Mouse (Mus musculus) left cerebral cortex, adult 11 months (tissue): ENCODE results near the gene Ifi44.
A peak's percentile ranks its signal among the peaks of the same experiment; 100 is the strongest.

Source experiments
- DNase-seq: peaks from one replicate; pipeline ENCODE4 v3.0.0; 2022; ENCODE audit warnings: low spot score

Ifi44 gene

GRCm38 (mm10) chr3:151749737-151750136 lies at the start of gene Ifi44:
TSS of gene Ifi44 (minus strand) at chr3:151749960.
- no peak for DNase-seq

DNA sequence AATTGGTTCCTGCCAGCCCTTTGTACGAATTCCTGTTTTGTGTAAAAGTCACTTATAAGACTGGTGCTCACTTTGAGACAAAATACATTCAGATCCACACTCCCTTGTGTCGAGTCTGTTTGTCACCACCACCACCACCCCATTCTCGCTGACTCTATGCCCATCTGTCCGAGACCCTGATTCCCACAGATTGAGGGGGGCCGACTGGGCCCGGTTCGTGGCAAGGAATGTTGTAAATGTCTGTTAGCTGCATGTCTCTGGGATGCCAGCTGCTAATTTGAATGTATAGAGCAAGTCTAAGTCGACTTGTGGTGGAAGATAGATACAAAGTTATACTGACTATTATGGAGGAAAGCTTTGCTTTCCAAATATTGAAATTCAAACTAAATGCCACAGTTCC lies 38.9 kb upstream of the Ifi44 start:
- no peak for DNase-seq

GRCm38 (mm10) chr3:151775089-151775488 lies 25.3 kb upstream of the Ifi44 start:
- DNase-seq: peak; percentile 25

DNA sequence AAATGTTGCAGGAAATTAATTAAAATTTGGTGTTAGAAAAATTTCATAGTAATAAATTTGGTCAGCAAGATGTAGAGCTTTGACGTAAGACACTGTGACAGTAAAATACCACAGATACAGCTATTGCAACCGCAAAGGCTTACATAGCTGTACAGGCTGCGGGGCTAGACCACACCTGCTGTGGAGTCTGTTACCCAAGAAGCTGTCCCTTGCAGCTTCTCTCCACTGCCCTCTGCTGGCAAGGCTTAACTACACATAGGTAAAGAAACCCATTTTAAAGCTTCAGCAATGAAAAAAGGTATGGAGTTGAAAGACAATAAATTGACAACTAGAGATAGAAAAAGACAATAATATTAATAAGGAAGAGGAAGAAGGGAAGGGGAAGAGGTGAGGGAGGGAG lies 21.3 kb upstream of the Ifi44 start:
- no peak for DNase-seq

GRCm38 (mm10) chr3:151748514-151748913 lies 1.2 kb downstream of the Ifi44 start:
- no peak for DNase-seq

GRCm38 (mm10) chr3:151746058-151746457 lies 3.7 kb downstream of the Ifi44 start:
- DNase-seq: no peak

DNA sequence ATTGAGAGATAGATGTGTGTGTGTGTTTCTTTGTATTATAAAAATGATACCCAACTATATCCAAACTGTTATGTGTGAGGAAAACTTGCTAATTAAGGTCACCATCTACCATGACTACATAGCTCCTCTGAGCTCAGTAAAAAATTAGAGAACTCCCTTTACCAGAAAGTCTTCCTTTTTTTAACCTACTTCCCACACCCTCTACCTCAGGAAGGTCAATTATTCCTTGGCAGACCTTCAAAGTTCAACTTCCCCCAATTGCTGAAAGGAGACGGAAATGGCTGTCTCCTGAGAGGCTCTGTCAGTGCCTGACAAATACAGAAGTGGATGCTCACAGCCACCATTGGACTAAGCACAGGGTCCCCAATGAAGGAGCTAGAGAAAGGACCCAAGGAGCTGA lies 7.5 kb downstream of the Ifi44 start:
- no peak for DNase-seq

- peak; percentile 21 for DNase-seq
Measured at GRCm38 (mm10) chr3:151716246-151716645, 33.5 kb downstream of the Ifi44 start.

DNA sequence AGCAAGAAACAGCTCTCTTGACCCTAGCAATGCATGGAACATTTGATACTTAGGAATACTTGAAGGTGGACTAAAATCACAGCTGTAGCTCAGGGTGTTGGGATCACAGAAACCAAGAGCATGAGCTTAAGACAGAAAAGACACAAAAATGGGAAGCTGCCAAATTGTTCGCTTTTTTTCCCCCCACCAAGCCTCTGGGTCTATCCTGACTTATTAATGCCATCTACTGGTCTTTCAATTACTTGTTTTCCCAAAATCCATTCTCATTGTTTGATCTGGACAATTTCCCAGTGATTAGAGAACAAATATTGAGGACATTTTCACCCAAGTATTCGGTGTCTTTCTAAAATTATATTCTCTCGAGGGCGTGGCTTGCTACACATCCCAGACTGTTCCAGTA lies 42.4 kb downstream of the Ifi44 start:
- DNase-seq: no peak
